Mouse (Mus musculus): ENCODE data around the gene Fam32a. TPM values are rescaled to one million over a fixed set of nuclear protein-coding genes. Genes with fewer than 3 reads are reported as not detected.

Gene Fam32a
- polyA plus RNA-seq, 2 experiments: 56.4 to 58.9 TPM

- ATAC-seq (ENCODE audit: low FRiP score, low read depth) (no peak; the same call in 1 of the 2 replicates), DNase-seq (ENCODE audit: low spot score) (no peak)
- Histone ChIP-seq H3K27ac (replicated peaks; ENCODE audit: low read depth, low read length) (peak overlapping the region; percentile 90), H3K4me3 (replicated peaks; ENCODE audit: low read length) (peak overlapping the region; percentile 70), H3K27me3 (ENCODE audit: control insufficient read depth, insufficient read depth, low read length) (no peaks in the 10 kb centered on the region), H3K4me1 (ENCODE audit: control insufficient read depth, insufficient read depth, low read length) (0 out of 2 replicates have a peak, but pooled peaks cover 6% of the 10 kb centered on the region), H3K9me3 (ENCODE audit: control insufficient read depth, low read length) (no peaks in the 10 kb centered on the region), H3K4me2 (replicated peaks; ENCODE audit: low read depth, low read length, severe bottlenecking) (peak overlapping the region; percentile 70), H3K36me3 (ENCODE audit: control insufficient read depth, insufficient read depth, low read length) (no peaks in the 10 kb centered on the region; the same call in 1 of the 2 replicates), H3K9ac (ENCODE audit: low read depth, low read length, severe bottlenecking) (peak overlapping the region; percentile 61)
- no peak for TF ChIP-seq POLR2A (IDR thresholded peaks at IDR 0.05; ENCODE audit: borderline replicate concordance, extremely low read depth, insufficient read depth, insufficient read length)
- WGBS: 2% methylated on average over 20 of the region's 24 CpGs
Measured at GRCm38 (mm10) chr8:72240403-72240763, 20.9 kb downstream of the Fam32a start.

GRCm38 (mm10) chr8:72240951-72241350 lies 21.4 kb downstream of the Fam32a start:
- Histone ChIP-seq H3K9ac (ENCODE audit: low read depth, low read length, severe bottlenecking) (peak overlapping the region; percentile 61; the same call in 1 of the 2 replicates), H3K4me1 (ENCODE audit: control insufficient read depth, insufficient read depth, low read length) (0 out of 2 replicates have a peak, but pooled peaks cover 6% of the 10 kb centered on the region), H3K27ac (replicated peaks; ENCODE audit: low read depth, low read length) (no peak overlapping the region), H3K4me3 (replicated peaks; ENCODE audit: low read length) (peak overlapping the region; percentile 70), H3K27me3 (ENCODE audit: control insufficient read depth, insufficient read depth, low read length) (no peaks in the 10 kb centered on the region), H3K36me3 (ENCODE audit: control insufficient read depth, insufficient read depth, low read length) (no peaks in the 10 kb centered on the region; the same call in 1 of the 2 replicates), H3K9me3 (ENCODE audit: control insufficient read depth, low read length) (no peaks in the 10 kb centered on the region), H3K4me2 (replicated peaks; ENCODE audit: low read depth, low read length, severe bottlenecking) (peak overlapping the region; percentile 70)
- TF ChIP-seq POLR2A (IDR thresholded peaks at IDR 0.05; ENCODE audit: borderline replicate concordance, extremely low read depth, insufficient read depth, insufficient read length): no peak
- ATAC-seq (ENCODE audit: low FRiP score, low read depth) (no peak), DNase-seq (ENCODE audit: low spot score) (peak; percentile 2)
- WGBS: 78% methylated on average over 7 of the region's 7 CpGs

GRCm38 (mm10) chr8:72242226-72242625 lies 22.7 kb downstream of the Fam32a start:
- H3K9ac ChIP-seq (ENCODE audit: low read depth, low read length, severe bottlenecking): no peak overlapping the region
- no peak for DNase-seq (ENCODE audit: low spot score)
- peaks cover 7% of the 10 kb centered on the region for H3K36me3 ChIP-seq (ENCODE audit: control insufficient read depth, insufficient read depth, low read length)
- ATAC-seq (ENCODE audit: low FRiP score, low read depth): no peak
- WGBS: 88% methylated on average over 1 of the region's 1 CpGs
- H3K27me3 ChIP-seq (ENCODE audit: control insufficient read depth, insufficient read depth, low read length): no peaks in the 10 kb centered on the region
- H3K27ac ChIP-seq (replicated peaks; ENCODE audit: low read depth, low read length): no peak overlapping the region
- no peak overlapping the region for H3K4me3 ChIP-seq (replicated peaks; ENCODE audit: low read length)
- no peaks in the 10 kb centered on the region for H3K9me3 ChIP-seq (ENCODE audit: control insufficient read depth, low read length)
- TF ChIP-seq POLR2A (IDR thresholded peaks at IDR 0.05; ENCODE audit: borderline replicate concordance, extremely low read depth, insufficient read depth, insufficient read length): no peak
- 0 out of 2 replicates have a peak, but pooled peaks cover 6% of the 10 kb centered on the region for H3K4me1 ChIP-seq (ENCODE audit: control insufficient read depth, insufficient read depth, low read length)
- no peak overlapping the region for H3K4me2 ChIP-seq (replicated peaks; ENCODE audit: low read depth, low read length, severe bottlenecking)

- H3K4me2 ChIP-seq (replicated peaks; ENCODE audit: low read depth, low read length, severe bottlenecking): no peak overlapping the region
- H3K9me3 ChIP-seq (ENCODE audit: control insufficient read depth, low read length): no peaks in the 10 kb centered on the region
- no peak overlapping the region for H3K27ac ChIP-seq (replicated peaks; ENCODE audit: low read depth, low read length)
- no peak for DNase-seq (ENCODE audit: low spot score)
- 72% methylated on average over 2 of the region's 2 CpGs for WGBS
- TF ChIP-seq POLR2A (IDR thresholded peaks at IDR 0.05; ENCODE audit: borderline replicate concordance, extremely low read depth, insufficient read depth, insufficient read length): no peak
- H3K36me3 ChIP-seq (ENCODE audit: control insufficient read depth, insufficient read depth, low read length): peaks cover 7% of the 10 kb centered on the region
- H3K27me3 ChIP-seq (ENCODE audit: control insufficient read depth, insufficient read depth, low read length): no peaks in the 10 kb centered on the region
- ATAC-seq (ENCODE audit: low FRiP score, low read depth): no peak
- no peak overlapping the region for H3K4me3 ChIP-seq (replicated peaks; ENCODE audit: low read length)
- no peak overlapping the region for H3K9ac ChIP-seq (ENCODE audit: low read depth, low read length, severe bottlenecking)
- H3K4me1 ChIP-seq (ENCODE audit: control insufficient read depth, insufficient read depth, low read length): 0 out of 2 replicates have a peak, but pooled peaks cover 6% of the 10 kb centered on the region
Measured at GRCm38 (mm10) chr8:72244610-72245009, 25.1 kb downstream of the Fam32a start.

- Histone ChIP-seq H3K9ac (ENCODE audit: low read depth, low read length, severe bottlenecking) (no peak overlapping the region), H3K36me3 (ENCODE audit: control insufficient read depth, insufficient read depth, low read length) (peaks cover 33% of the 10 kb centered on the region), H3K27me3 (ENCODE audit: control insufficient read depth, insufficient read depth, low read length) (no peaks in the 10 kb centered on the region), H3K27ac (replicated peaks; ENCODE audit: low read depth, low read length) (no peak overlapping the region), H3K9me3 (ENCODE audit: control insufficient read depth, low read length) (no peaks in the 10 kb centered on the region), H3K4me1 (ENCODE audit: control insufficient read depth, insufficient read depth, low read length) (0 out of 2 replicates have a peak, but pooled peaks cover 5% of the 10 kb centered on the region), H3K4me2 (replicated peaks; ENCODE audit: low read depth, low read length, severe bottlenecking) (no peak overlapping the region), H3K4me3 (replicated peaks; ENCODE audit: low read length) (no peak overlapping the region)
- 57% methylated on average over 7 of the region's 7 CpGs for WGBS
- ATAC-seq (ENCODE audit: low FRiP score, low read depth) (no peak), DNase-seq (ENCODE audit: low spot score) (peak; percentile 17)
- no peak for TF ChIP-seq POLR2A (IDR thresholded peaks at IDR 0.05; ENCODE audit: borderline replicate concordance, extremely low read depth, insufficient read depth, insufficient read length)
Measured at GRCm38 (mm10) chr8:72257171-72257901, 37.8 kb downstream of the Fam32a start.

Measured in limb, embryonic 14.5 days (tissue).